Mouse (Mus musculus): ENCODE data around the gene Daglb. TPM values are rescaled to one million over a fixed set of nuclear protein-coding genes. Genes with fewer than 3 reads are reported as not detected.

The Daglb gene
- polyA plus RNA-seq, 1 experiment from 2014 or later: 12.5 TPM

GRCm38 (mm10) chr5:143464757-143465118 lies 354 bp downstream of the Daglb start:
- Histone ChIP-seq H3K36me3 (ENCODE audit: control insufficient read depth, insufficient read depth, low read length) (0 out of 2 replicates have a peak, but pooled peaks cover under 1% of the 10 kb centered on the region), H3K27ac (ENCODE audit: low read depth, low read length) (no peak overlapping the region), H3K27me3 (ENCODE audit: control insufficient read depth, insufficient read depth, low read length) (no peaks in the 10 kb centered on the region), H3K4me2 (ENCODE audit: low read depth, low read length, severe bottlenecking) (peak overlapping the region; percentile 81), H3K9me3 (ENCODE audit: control insufficient read depth, low read length) (no peaks in the 10 kb centered on the region), H3K4me1 (replicated peaks; ENCODE audit: control insufficient read depth, insufficient read depth, low read length) (peaks cover 4% of the 10 kb centered on the region; the same call in 1 of the 2 replicates), H3K4me3 (ENCODE audit: low read depth, low read length) (peak overlapping the region; percentile 76), H3K9ac (ENCODE audit: low read length) (peak overlapping the region; percentile 82)
- ATAC-seq (replicated peaks; ENCODE audit: low FRiP score) (no peak; the same call in 1 of the 2 replicates), DNase-seq (ENCODE audit: low spot score) (no peak)
- WGBS: under 1% methylated on average over 20 of the region's 20 CpGs

- 0 out of 2 replicates have a peak, but pooled peaks cover 2% of the 10 kb centered on the region for H3K36me3 ChIP-seq (ENCODE audit: control insufficient read depth, insufficient read depth, low read length)
- DNase-seq (ENCODE audit: low spot score): no peak
- H3K27ac ChIP-seq (ENCODE audit: low read depth, low read length): no peak overlapping the region
These were observed 1.0 kb downstream of the Daglb start for GRCm38 (mm10) chr5:143465156-143466085.

GRCm38 (mm10) chr5:143466891-143467669 lies 2.7 kb downstream of the Daglb start:
- Histone ChIP-seq H3K4me2 (ENCODE audit: low read depth, low read length, severe bottlenecking) (no peak overlapping the region), H3K27ac (ENCODE audit: low read depth, low read length) (no peak overlapping the region), H3K4me1 (replicated peaks; ENCODE audit: control insufficient read depth, insufficient read depth, low read length) (peaks cover 4% of the 10 kb centered on the region; the same call in 1 of the 2 replicates), H3K9me3 (ENCODE audit: control insufficient read depth, low read length) (no peaks in the 10 kb centered on the region), H3K9ac (ENCODE audit: low read length) (no peak overlapping the region), H3K27me3 (ENCODE audit: control insufficient read depth, insufficient read depth, low read length) (no peaks in the 10 kb centered on the region), H3K4me3 (ENCODE audit: low read depth, low read length) (no peak overlapping the region), H3K36me3 (ENCODE audit: control insufficient read depth, insufficient read depth, low read length) (0 out of 2 replicates have a peak, but pooled peaks cover 2% of the 10 kb centered on the region)
- WGBS: 93% methylated on average over 23 of the region's 23 CpGs
- no peak for DNase-seq (ENCODE audit: low spot score)
- ATAC-seq (replicated peaks; ENCODE audit: low FRiP score): no peak

More at GRCm38 (mm10) chr5:143465156-143466085, 1.0 kb downstream of the Daglb start:
- Histone ChIP-seq H3K9ac (ENCODE audit: low read length) (peak overlapping the region; percentile 82), H3K4me2 (ENCODE audit: low read depth, low read length, severe bottlenecking) (peak overlapping the region; percentile 81), H3K4me1 (replicated peaks; ENCODE audit: control insufficient read depth, insufficient read depth, low read length) (peaks cover 4% of the 10 kb centered on the region; the same call in 1 of the 2 replicates), H3K9me3 (ENCODE audit: control insufficient read depth, low read length) (no peaks in the 10 kb centered on the region), H3K27me3 (ENCODE audit: control insufficient read depth, insufficient read depth, low read length) (no peaks in the 10 kb centered on the region), H3K4me3 (ENCODE audit: low read depth, low read length) (peak overlapping the region; percentile 76)
- 36% methylated on average over 23 of the region's 23 CpGs for whole genome bisulfite sequencing
- no peak for ATAC-seq (replicated peaks; ENCODE audit: low FRiP score)

GRCm38 (mm10) chr5:143467931-143468330 lies 3.5 kb downstream of the Daglb start:
- WGBS: 92% methylated on average over 6 of the region's 6 CpGs
- Histone ChIP-seq H3K27ac (ENCODE audit: low read depth, low read length) (no peak overlapping the region), H3K36me3 (ENCODE audit: control insufficient read depth, insufficient read depth, low read length) (0 out of 2 replicates have a peak, but pooled peaks cover 2% of the 10 kb centered on the region), H3K9me3 (ENCODE audit: control insufficient read depth, low read length) (no peaks in the 10 kb centered on the region), H3K27me3 (ENCODE audit: control insufficient read depth, insufficient read depth, low read length) (no peaks in the 10 kb centered on the region), H3K4me2 (ENCODE audit: low read depth, low read length, severe bottlenecking) (no peak overlapping the region), H3K4me3 (ENCODE audit: low read depth, low read length) (no peak overlapping the region), H3K9ac (ENCODE audit: low read length) (no peak overlapping the region), H3K4me1 (replicated peaks; ENCODE audit: control insufficient read depth, insufficient read depth, low read length) (peaks cover 4% of the 10 kb centered on the region; the same call in 1 of the 2 replicates)
- no peak for DNase-seq (ENCODE audit: low spot score)
- no peak for ATAC-seq (replicated peaks; ENCODE audit: low FRiP score)

GRCm38 (mm10) chr5:143469628-143470027 lies 5.2 kb downstream of the Daglb start:
- peak; percentile 30 for DNase-seq (ENCODE audit: low spot score)
- no peak for ATAC-seq (replicated peaks; ENCODE audit: low FRiP score)
- Histone ChIP-seq H3K27me3 (ENCODE audit: control insufficient read depth, insufficient read depth, low read length) (no peaks in the 10 kb centered on the region), H3K27ac (ENCODE audit: low read depth, low read length) (no peak overlapping the region), H3K9me3 (ENCODE audit: control insufficient read depth, low read length) (no peaks in the 10 kb centered on the region), H3K36me3 (ENCODE audit: control insufficient read depth, insufficient read depth, low read length) (peaks cover 4% of the 10 kb centered on the region; the same call in 1 of the 2 replicates), H3K4me2 (ENCODE audit: low read depth, low read length, severe bottlenecking) (no peak overlapping the region), H3K4me3 (ENCODE audit: low read depth, low read length) (no peak overlapping the region), H3K9ac (ENCODE audit: low read length) (no peak overlapping the region), H3K4me1 (replicated peaks; ENCODE audit: control insufficient read depth, insufficient read depth, low read length) (no peaks in the 10 kb centered on the region)
- 93% methylated on average over 8 of the region's 8 CpGs for WGBS

- 90% methylated on average over 15 of the region's 15 CpGs for WGBS
- H3K4me1 ChIP-seq (replicated peaks; ENCODE audit: control insufficient read depth, insufficient read depth, low read length): no peaks in the 10 kb centered on the region
- peaks cover 5% of the 10 kb centered on the region; the same call in 1 of the 2 replicates for H3K36me3 ChIP-seq (ENCODE audit: control insufficient read depth, insufficient read depth, low read length)
- H3K9me3 ChIP-seq (ENCODE audit: control insufficient read depth, low read length): no peaks in the 10 kb centered on the region
- DNase-seq (ENCODE audit: low spot score) (peak; percentile 46), ATAC-seq (replicated peaks; ENCODE audit: low FRiP score) (no peak)
- H3K27me3 ChIP-seq (ENCODE audit: control insufficient read depth, insufficient read depth, low read length): no peaks in the 10 kb centered on the region
- H3K27ac ChIP-seq (ENCODE audit: low read depth, low read length): no peak overlapping the region
- H3K4me3 ChIP-seq (ENCODE audit: low read depth, low read length): no peak overlapping the region
- no peak overlapping the region for H3K9ac ChIP-seq (ENCODE audit: low read length)
- H3K4me2 ChIP-seq (ENCODE audit: low read depth, low read length, severe bottlenecking): no peak overlapping the region
These were observed 6.2 kb downstream of the Daglb start for GRCm38 (mm10) chr5:143470421-143471164.

GRCm38 (mm10) chr5:143471165-143471546 lies 6.8 kb downstream of the Daglb start:
- Histone ChIP-seq H3K4me2 (ENCODE audit: low read depth, low read length, severe bottlenecking) (no peak overlapping the region), H3K9me3 (ENCODE audit: control insufficient read depth, low read length) (no peaks in the 10 kb centered on the region), H3K9ac (ENCODE audit: low read length) (no peak overlapping the region), H3K27ac (ENCODE audit: low read depth, low read length) (no peak overlapping the region), H3K27me3 (ENCODE audit: control insufficient read depth, insufficient read depth, low read length) (no peaks in the 10 kb centered on the region), H3K36me3 (ENCODE audit: control insufficient read depth, insufficient read depth, low read length) (peaks cover 9% of the 10 kb centered on the region; the same call in 1 of the 2 replicates), H3K4me1 (replicated peaks; ENCODE audit: control insufficient read depth, insufficient read depth, low read length) (no peaks in the 10 kb centered on the region), H3K4me3 (ENCODE audit: low read depth, low read length) (no peak overlapping the region)
- DNase-seq (ENCODE audit: low spot score) (no peak), ATAC-seq (replicated peaks; ENCODE audit: low FRiP score) (no peak)
- whole genome bisulfite sequencing: 96% methylated on average over 3 of the region's 3 CpGs
